Mouse (Mus musculus): ENCODE measurements around the gene Fam3c. TPM values are rescaled to one million over a fixed set of nuclear protein-coding genes. Genes with fewer than 3 reads are reported as not detected.
"Not testable (repeated sequence)": the region's sequence is repeated elsewhere in the genome, so short reads cannot be mapped to it uniquely, and the experiment has no call there.

Gene Fam3c
- polyA plus RNA-seq, 1 experiment from 2014 or later: 70.4 TPM

DNA sequence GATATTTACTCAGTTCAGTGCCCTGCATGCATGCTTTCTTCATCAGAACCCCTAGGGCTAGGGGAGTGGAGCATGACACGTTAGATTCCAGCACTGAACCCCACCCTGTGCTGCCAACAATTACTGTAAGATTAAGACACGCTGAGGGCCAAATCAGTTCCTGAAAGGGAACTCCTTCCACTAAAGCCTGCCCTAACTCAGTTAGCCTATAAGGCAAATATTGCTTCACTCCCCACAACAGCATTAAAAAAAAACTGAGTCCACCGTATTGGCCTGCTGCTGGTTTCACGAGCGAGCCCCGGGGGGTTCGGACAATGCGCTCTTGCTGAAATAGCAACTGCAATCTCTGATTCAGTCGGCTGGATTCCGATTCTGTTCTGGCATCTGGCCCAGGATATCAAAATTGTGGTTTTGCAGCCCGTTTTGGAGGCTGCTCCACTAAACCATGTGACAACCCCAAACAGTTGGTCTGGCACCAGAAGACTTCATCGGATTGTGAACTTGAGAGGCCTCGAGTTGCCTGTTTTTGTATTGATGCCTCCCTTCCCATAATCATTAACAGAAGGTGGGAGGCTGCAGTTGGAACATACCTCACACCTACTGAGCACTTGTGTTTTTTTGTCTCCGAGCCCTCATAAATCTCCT is 75.7 kb downstream of the Fam3c start:
- ATAC-seq (ENCODE audit: low read depth) (peak; percentile 86), DNase-seq (ENCODE audit: low spot score) (peak; percentile 91)
- H3K4me2 ChIP-seq (ENCODE audit: low read depth, low read length): peak overlapping the region; percentile 36
- no peaks in the 10 kb centered on the region for H3K27me3 ChIP-seq (replicated peaks; ENCODE audit: control insufficient read depth, insufficient read depth, low read length)
- peak overlapping the region; percentile 5; the same call in 1 of the 2 replicates for H3K9ac ChIP-seq (ENCODE audit: low read depth, low read length)
- H3K9me3 ChIP-seq (ENCODE audit: control insufficient read depth, low read length): no peaks in the 10 kb centered on the region
- peaks cover 15% of the 10 kb centered on the region for H3K4me1 ChIP-seq (ENCODE audit: control insufficient read depth, insufficient read depth, low read length)
- H3K4me3 ChIP-seq (ENCODE audit: low read depth, low read length): no peak overlapping the region; the same call in 1 of the 2 replicates
- WGBS: 19% methylated on average over 14 of the region's 14 CpGs
- peak overlapping the region; percentile 39 for H3K27ac ChIP-seq (replicated peaks; ENCODE audit: low read depth, low read length)
- no peaks in the 10 kb centered on the region for H3K36me3 ChIP-seq (ENCODE audit: control insufficient read depth, insufficient read depth, low read length)

DNA sequence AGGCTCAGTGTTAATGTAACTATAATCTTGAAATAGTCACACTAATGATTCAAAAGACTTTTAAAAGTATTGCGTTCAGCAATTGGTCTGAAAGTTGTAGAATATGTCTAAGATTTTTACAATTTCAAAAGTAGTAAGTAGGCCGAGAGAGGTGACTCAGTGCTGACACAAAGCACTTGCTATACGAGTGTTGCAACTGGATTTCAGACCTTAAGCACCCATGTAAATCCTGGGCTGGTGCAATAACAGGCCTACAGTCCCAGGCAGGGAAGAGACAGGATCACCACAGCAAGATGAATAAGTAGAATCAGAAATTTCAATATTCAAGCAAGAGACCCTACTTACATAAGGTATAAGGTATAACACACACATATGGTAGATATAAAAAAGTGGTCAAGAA is 78.1 kb downstream of the Fam3c start:
- H3K27ac ChIP-seq (replicated peaks; ENCODE audit: low read depth, low read length): no peak overlapping the region
- no peaks in the 10 kb centered on the region for H3K27me3 ChIP-seq (replicated peaks; ENCODE audit: control insufficient read depth, insufficient read depth, low read length)
- ATAC-seq (ENCODE audit: low read depth): no peak
- no peak for DNase-seq (ENCODE audit: low spot score)
- H3K4me3 ChIP-seq (ENCODE audit: low read depth, low read length): no peak overlapping the region
- H3K9ac ChIP-seq (ENCODE audit: low read depth, low read length): no peak overlapping the region
- no peak overlapping the region for H3K4me2 ChIP-seq (ENCODE audit: low read depth, low read length)
- 88% methylated on average over 3 of the region's 3 CpGs for WGBS
- peaks cover 15% of the 10 kb centered on the region for H3K4me1 ChIP-seq (ENCODE audit: control insufficient read depth, insufficient read depth, low read length)
- H3K36me3 ChIP-seq (ENCODE audit: control insufficient read depth, insufficient read depth, low read length): no peaks in the 10 kb centered on the region
- H3K9me3 ChIP-seq (ENCODE audit: control insufficient read depth, low read length): no peaks in the 10 kb centered on the region

DNA sequence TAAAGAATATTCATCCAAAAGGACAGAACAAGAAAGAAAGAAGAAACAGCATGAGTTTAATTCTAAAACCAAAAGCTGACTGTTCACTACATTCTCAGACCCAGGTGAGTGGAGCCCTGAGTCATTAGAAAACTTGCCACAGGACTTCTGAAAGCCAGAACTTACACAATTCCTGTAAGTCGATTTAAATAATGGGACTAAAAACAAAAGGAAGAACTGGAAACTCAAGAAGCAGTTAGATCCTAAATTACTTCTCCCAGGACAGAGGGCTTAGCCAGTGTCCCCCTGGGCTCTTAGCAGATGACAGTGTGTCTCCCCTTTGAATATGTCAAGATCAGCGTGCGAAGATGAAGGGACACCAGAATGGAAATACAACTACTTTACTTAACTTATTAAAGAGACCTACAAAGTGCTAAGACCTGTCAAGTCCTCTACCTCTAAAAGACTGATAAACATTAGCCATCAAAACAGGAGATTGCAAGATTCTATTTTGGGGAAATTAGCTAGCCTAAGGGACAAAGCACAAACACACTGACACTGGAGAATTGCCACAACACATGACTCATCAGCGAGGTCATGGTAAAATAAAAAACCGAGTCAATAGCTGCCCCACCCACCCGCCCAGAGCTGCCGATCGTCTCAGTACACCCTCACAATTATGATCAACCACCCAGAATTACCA is 86.1 kb downstream of the Fam3c start:
- no peaks in the 10 kb centered on the region for H3K9me3 ChIP-seq (ENCODE audit: control insufficient read depth, low read length)
- H3K4me1 ChIP-seq (ENCODE audit: control insufficient read depth, insufficient read depth, low read length): no peaks in the 10 kb centered on the region
- no peak overlapping the region for H3K4me2 ChIP-seq (ENCODE audit: low read depth, low read length)
- WGBS: 61% methylated on average over 8 of the region's 8 CpGs
- no peak overlapping the region for H3K9ac ChIP-seq (ENCODE audit: low read depth, low read length)
- no peaks in the 10 kb centered on the region for H3K36me3 ChIP-seq (ENCODE audit: control insufficient read depth, insufficient read depth, low read length)
- DNase-seq (ENCODE audit: low spot score): no peak
- no peak overlapping the region for H3K27ac ChIP-seq (replicated peaks; ENCODE audit: low read depth, low read length)
- H3K4me3 ChIP-seq (ENCODE audit: low read depth, low read length): no peak overlapping the region
- ATAC-seq (ENCODE audit: low read depth): no peak
- H3K27me3 ChIP-seq (replicated peaks; ENCODE audit: control insufficient read depth, insufficient read depth, low read length): no peaks in the 10 kb centered on the region

DNA sequence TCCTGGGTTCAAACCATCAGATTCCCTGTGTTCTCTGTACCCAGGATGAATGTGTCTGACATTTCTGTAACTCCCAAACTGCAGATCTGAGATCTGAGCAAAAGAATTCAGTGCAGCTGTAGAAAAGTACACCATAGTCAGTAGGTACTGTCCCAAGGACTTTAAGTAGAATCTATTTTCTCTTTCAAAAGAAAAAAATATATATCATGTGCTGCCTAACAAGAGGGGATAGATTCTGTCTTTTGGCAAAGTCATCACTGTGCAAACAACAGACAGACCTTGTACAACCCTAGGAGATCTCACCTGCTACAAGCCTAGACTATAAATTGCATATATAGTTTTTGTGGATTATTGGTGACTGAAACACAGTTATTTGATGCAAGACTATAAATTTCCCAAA is 87.4 kb downstream of the Fam3c start:
- Histone ChIP-seq H3K4me2 (ENCODE audit: low read depth, low read length) (no peak overlapping the region), H3K9me3 (ENCODE audit: control insufficient read depth, low read length) (no peaks in the 10 kb centered on the region), H3K4me1 (ENCODE audit: control insufficient read depth, insufficient read depth, low read length) (no peaks in the 10 kb centered on the region), H3K27ac (replicated peaks; ENCODE audit: low read depth, low read length) (no peak overlapping the region), H3K36me3 (ENCODE audit: control insufficient read depth, insufficient read depth, low read length) (no peaks in the 10 kb centered on the region), H3K27me3 (replicated peaks; ENCODE audit: control insufficient read depth, insufficient read depth, low read length) (no peaks in the 10 kb centered on the region), H3K4me3 (ENCODE audit: low read depth, low read length) (no peak overlapping the region), H3K9ac (ENCODE audit: low read depth, low read length) (no peak overlapping the region)
- ATAC-seq (ENCODE audit: low read depth) (no peak), DNase-seq (ENCODE audit: low spot score) (no peak)

DNA sequence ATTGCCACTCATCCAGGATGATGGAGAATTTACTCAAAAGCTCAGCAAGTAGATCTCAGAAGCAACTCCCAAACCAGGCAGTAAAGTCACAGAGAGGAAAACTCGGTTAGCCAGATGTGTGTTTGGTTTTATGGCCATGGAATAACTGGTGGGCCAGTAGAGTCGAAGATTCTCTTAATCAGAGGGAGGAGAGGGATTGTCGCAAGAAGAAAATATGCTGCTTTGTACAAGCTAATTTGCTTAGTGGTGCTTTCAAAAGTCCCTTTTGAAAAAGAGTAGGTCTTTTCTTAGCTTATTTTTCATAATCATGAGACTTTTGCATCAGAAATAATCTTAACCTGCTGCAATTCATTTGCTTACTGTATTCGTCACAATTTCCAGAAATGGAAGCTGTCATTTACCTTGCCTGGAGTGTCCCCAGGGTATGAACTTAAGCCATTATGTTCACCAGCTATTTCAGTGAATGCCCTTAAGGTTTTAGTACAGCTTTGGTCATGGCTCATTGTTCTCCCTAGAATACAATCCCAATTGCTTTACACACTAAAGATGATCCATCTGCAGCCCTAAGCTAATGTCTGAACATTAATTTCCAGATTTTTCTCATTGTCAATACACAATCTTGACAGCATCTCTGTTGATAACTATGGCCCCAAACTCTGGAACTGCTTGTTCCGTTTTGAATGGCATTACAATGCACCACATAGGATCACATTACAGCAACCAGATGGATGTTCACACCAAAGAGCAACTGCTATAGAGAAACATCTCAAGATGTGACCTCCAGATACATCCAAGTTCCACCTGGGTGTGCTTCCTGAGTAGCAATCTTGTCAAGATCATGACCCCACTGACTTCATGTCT is 88.0 kb downstream of the Fam3c start:
- DNase-seq (ENCODE audit: low spot score) (no peak), ATAC-seq (ENCODE audit: low read depth) (no peak)
- no peak overlapping the region for H3K4me2 ChIP-seq (ENCODE audit: low read depth, low read length)
- H3K9ac ChIP-seq (ENCODE audit: low read depth, low read length): no peak overlapping the region
- H3K27ac ChIP-seq (replicated peaks; ENCODE audit: low read depth, low read length): no peak overlapping the region
- no peaks in the 10 kb centered on the region for H3K4me1 ChIP-seq (ENCODE audit: control insufficient read depth, insufficient read depth, low read length)
- H3K27me3 ChIP-seq (replicated peaks; ENCODE audit: control insufficient read depth, insufficient read depth, low read length): no peaks in the 10 kb centered on the region
- no peaks in the 10 kb centered on the region for H3K36me3 ChIP-seq (ENCODE audit: control insufficient read depth, insufficient read depth, low read length)
- H3K4me3 ChIP-seq (ENCODE audit: low read depth, low read length): no peak overlapping the region
- no peaks in the 10 kb centered on the region for H3K9me3 ChIP-seq (ENCODE audit: control insufficient read depth, low read length)
- 58% methylated on average over 5 of the region's 5 CpGs for WGBS

DNA sequence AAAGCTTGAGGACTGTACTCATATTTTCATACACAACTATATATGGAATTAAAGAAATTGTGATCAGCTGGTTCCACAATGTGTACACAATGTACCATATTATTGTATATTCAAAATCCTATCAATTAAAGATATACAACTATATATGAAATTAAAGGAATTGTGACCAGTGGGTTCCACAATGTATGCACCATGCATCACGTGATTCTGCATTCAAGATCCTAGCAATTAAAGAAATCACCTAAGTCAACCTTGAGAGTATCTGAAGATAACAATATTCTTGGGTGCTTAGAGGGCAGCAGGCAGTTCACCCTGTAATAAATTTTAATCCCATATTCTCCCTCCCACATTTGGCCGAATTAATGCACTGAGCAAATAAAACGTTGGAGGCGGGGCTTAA is 90.0 kb downstream of the Fam3c start:
- Histone ChIP-seq H3K27ac (replicated peaks; ENCODE audit: low read depth, low read length) (no peak overlapping the region), H3K4me3 (ENCODE audit: low read depth, low read length) (no peak overlapping the region), H3K9ac (ENCODE audit: low read depth, low read length) (no peak overlapping the region), H3K9me3 (ENCODE audit: control insufficient read depth, low read length) (no peaks in the 10 kb centered on the region), H3K4me2 (ENCODE audit: low read depth, low read length) (no peak overlapping the region), H3K36me3 (ENCODE audit: control insufficient read depth, insufficient read depth, low read length) (no peaks in the 10 kb centered on the region), H3K27me3 (replicated peaks; ENCODE audit: control insufficient read depth, insufficient read depth, low read length) (no peaks in the 10 kb centered on the region), H3K4me1 (ENCODE audit: control insufficient read depth, insufficient read depth, low read length) (no peaks in the 10 kb centered on the region)
- 76% methylated on average over 4 of the region's 4 CpGs for WGBS
- ATAC-seq (ENCODE audit: low read depth) (no peak), DNase-seq (ENCODE audit: low spot score) (no peak)

DNA sequence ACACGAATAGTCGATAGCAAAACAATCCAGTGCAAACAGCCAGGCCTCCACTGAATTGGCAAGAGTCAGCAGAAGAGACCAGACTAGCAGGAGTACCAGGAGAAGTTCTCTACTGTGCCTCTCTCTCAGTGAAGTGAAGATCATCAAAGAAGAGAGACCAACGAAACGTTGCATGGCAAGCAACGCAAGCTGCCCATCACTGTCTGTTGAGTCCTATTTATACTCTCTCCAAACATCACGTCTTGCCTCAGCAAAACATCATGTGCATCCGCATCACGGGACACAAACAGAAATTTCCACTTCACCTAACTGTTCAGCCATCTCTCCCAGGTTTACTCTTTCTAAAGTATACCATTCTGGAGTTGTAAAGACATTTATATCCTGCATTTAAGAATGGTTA is 91.9 kb downstream of the Fam3c start:
- not testable (repeated sequence) for H3K4me2 ChIP-seq (ENCODE audit: low read depth, low read length)

DNA sequence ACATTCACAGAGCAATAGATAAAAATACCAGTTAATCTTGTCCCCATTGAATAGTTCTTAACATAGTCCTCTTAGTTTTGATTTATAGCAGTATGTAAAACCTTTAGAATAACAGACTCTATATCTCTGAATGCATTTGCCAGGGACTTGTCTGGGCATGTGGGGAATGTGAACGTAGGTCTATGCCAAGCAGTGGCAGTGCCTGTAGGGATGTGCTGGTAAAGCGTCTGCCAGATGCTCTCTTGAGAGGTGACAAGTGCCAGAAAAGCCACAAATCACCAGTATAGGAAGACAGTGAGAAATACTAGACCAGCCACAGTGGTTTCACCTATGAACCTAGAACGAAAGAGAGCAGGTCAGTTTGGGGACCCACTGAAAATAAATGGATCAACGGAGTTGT is 93.5 kb downstream of the Fam3c start:
- Histone ChIP-seq H3K4me3 (ENCODE audit: low read depth, low read length) (no peak overlapping the region), H3K27ac (replicated peaks; ENCODE audit: low read depth, low read length) (no peak overlapping the region), H3K36me3 (ENCODE audit: control insufficient read depth, insufficient read depth, low read length) (no peaks in the 10 kb centered on the region), H3K27me3 (replicated peaks; ENCODE audit: control insufficient read depth, insufficient read depth, low read length) (no peaks in the 10 kb centered on the region), H3K4me2 (ENCODE audit: low read depth, low read length) (no peak overlapping the region), H3K9ac (ENCODE audit: low read depth, low read length) (no peak overlapping the region), H3K9me3 (ENCODE audit: control insufficient read depth, low read length) (no peaks in the 10 kb centered on the region), H3K4me1 (ENCODE audit: control insufficient read depth, insufficient read depth, low read length) (no peaks in the 10 kb centered on the region)
- DNase-seq (ENCODE audit: low spot score) (peak; percentile 39), ATAC-seq (ENCODE audit: low read depth) (no peak)
- WGBS: 67% methylated on average over 4 of the region's 4 CpGs

More for the DNA sequence above, 91.9 kb downstream of the Fam3c start:
- not testable (repeated sequence) for H3K4me1 ChIP-seq (ENCODE audit: control insufficient read depth, insufficient read depth, low read length); H3K9ac ChIP-seq (ENCODE audit: low read depth, low read length); H3K27ac ChIP-seq (replicated peaks; ENCODE audit: low read depth, low read length); H3K4me3 ChIP-seq (ENCODE audit: low read depth, low read length); H3K36me3 ChIP-seq (ENCODE audit: control insufficient read depth, insufficient read depth, low read length); DNase-seq (ENCODE audit: low spot score); ATAC-seq (ENCODE audit: low read depth); H3K27me3 ChIP-seq (replicated peaks; ENCODE audit: control insufficient read depth, insufficient read depth, low read length); H3K9me3 ChIP-seq (ENCODE audit: control insufficient read depth, low read length)
- WGBS: 90% methylated on average over 8 of the region's 8 CpGs

Measured in embryonic facial prominence, embryonic 14.5 days (tissue).